Mouse (Mus musculus) monocyte, adult 5-6 weeks (primary cell): ENCODE results near the gene Mlh3. TPM values are rescaled to one million over a fixed set of nuclear protein-coding genes. Genes with fewer than 3 reads are reported as not detected.

Experiments
- ATAC-seq: fragments of 153-309, 156-312 bp; replicated peaks from 2 replicates; pipeline ENCODE4 v1.8.0; 2017; ENCODE audit warnings: mild to moderate bottlenecking; ENCODE audit not compliant: low TSS enrichment, insufficient number of reproducible peaks, severe bottlenecking, poor library complexity, low FRiP score
- total RNA-seq: library from RNA; stranded (forward); fragments of 200-1000, 200-491, 200-594 nt; gene quantifications from 3 replicates; pipeline ENCODE4 v1.2.3, GENCODE M21; 2017

Mlh3 gene
- total RNA-seq, 1 experiment from 2014 or later: 4.7 TPM

DNA sequence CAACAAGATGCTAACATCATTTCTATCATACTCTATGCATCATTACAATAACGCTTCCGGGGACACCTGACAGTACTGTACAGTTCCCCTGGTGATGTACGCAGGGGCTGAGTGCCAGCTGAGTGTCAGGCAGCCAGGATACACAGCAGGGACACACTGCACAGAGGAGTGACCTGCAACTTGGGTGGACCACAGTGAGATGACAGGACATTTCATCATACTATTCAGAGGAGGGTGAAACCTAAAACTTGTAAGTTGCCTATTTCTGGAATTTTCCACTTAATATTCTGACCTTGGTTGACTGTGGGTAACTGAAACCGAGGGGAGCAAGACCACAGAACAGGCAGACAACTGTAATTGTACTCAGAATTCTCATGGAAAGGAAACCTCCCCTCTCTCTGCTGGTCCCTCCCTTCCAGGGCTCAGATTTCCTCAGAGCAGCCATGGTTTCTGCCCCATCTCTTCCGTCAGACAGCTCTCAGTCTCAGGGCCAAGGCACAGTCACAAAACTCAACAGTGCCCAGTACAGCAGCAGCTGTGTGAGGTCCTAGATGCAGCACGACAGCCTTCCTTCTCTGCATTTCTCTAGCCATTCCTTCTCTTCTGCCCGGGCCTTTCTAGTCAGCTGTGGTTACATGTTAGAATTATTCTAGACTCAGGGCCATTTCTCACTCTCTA is 14.2 kb downstream of the Mlh3 start:
- ATAC-seq: no peak

GRCm38 (mm10) chr12:85252083-85252482 is 18.3 kb downstream of the Mlh3 start:
- ATAC-seq: no peak

- ATAC-seq: no peak
These were observed 32.8 kb downstream of the Mlh3 start for GRCm38 (mm10) chr12:85237553-85237952.

DNA sequence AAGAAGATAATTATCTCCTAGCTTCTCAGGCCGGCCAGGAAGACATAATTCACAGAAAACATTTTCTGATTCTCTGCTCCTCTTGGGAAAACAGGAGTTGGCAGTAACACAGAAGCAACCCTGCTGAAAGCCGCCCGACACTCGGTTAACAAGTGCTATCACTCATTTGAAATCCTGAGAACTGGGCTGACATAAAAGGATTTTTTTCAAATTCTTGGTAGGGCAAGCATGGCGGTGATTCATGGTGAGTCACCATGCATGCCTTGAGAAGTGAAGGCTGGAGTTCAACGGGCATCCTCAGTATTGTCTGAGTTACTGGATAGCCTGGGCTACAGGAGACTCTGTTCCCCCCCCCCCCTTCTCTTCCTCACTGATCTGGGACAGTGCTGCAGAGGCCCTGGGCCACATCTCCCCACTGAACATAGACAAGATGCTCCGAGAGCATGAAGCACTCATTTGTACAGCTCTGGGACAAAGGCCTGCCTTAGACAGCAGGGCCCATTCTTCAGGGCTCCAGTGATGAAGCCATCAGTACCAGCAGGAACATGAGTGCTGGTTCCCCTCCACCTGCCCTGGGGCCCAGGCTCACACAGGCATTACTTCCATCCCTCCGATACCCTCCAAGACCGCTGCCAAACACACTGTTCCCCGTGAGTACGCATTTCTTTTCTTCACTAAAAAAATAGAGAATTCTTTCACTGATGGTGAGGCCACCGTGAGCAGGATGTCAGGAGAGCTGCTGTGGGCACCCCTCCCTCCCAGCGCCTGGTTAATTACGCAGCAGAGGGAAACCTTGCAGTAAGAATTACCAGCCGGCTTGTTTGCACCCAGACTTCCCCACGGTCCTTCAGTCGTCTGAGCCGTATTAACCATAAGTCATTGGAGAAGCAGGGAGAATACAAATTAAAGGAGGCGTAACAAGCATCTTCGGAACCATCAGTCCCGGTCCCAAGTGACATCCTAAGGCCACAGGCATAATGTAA is 36.7 kb downstream of the Mlh3 start:
- ATAC-seq: no peak

DNA sequence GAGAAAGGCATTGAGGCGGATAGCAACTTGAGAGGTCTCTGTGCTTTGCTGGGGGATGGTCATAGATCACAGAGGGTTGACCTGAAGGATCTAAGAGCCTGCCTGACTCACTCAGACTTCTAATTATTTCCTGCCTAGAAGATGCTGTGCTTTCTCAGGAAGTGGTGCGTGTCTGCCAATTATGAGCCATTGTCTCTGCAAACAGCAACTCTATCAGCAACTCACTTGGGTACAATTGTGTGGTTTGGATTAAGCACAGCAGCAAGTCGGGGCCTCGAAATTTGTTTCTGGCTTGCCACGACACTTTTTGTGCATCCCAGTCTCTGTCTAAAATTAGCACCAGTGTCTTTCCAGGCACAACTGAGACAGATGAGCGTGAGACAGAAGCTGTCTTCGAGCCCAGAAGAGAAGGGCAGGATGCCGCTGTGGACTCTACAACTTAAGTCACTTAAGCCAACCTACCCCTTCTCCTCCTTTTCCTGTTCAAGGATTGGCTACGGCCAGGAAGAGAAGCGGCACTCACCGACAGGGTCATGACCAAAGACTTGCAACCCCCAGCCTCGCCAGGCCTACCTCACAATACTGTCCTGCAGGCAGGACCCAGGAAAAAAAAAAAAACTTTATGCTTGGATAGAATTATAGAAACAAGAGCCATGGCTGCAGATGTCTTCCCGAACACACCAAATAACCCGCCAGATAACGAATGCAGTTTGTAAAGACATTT is 42.4 kb downstream of the Mlh3 start:
- ATAC-seq: no peak

- no peak for ATAC-seq
These were observed 43.2 kb downstream of the Mlh3 start for GRCm38 (mm10) chr12:85227227-85227626.

- ATAC-seq: no peak
These were observed 50.5 kb downstream of the Mlh3 start for GRCm38 (mm10) chr12:85219905-85220290.

GRCm38 (mm10) chr12:85219236-85219904 is 51.0 kb downstream of the Mlh3 start, which contains the start of gene Eif2b2:
Gene Eif2b2, plus strand, starts transcription at chr12:85219481.
- peak; percentile 99 for ATAC-seq

DNA sequence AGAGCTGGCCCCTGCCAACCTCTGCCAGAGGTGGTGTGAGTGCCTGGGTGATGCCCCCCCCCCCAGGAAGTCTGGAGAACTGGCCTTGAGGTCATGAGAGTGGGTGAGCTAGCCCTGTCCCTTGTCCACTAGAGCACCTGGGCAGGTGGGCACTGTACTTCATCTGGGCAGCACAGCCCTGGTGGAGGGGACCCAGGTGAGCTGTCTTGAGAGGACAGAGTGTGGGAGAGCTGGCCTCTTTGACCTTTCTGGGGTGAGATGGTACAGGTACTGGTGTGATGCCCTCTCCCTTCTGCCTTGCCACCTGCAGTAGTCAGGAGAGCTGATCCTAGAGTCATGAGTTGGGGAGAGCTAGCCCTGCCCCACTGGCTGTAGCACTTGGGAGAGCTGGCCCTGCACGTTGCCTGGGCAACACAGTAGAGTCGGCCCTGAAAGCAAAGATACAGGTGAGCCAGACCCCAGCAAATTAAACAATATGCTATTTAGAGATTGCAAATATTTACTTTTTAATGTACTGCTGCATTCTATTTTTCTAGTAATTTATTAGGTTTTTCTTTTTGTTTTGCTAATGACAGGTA is 52.6 kb downstream of the Mlh3 start:
- ATAC-seq: no peak

- no peak for ATAC-seq
These were observed 55.4 kb downstream of the Mlh3 start for GRCm38 (mm10) chr12:85215031-85215430.

- no peak for ATAC-seq
These were observed 61.7 kb downstream of the Mlh3 start for GRCm38 (mm10) chr12:85208687-85209199.

DNA sequence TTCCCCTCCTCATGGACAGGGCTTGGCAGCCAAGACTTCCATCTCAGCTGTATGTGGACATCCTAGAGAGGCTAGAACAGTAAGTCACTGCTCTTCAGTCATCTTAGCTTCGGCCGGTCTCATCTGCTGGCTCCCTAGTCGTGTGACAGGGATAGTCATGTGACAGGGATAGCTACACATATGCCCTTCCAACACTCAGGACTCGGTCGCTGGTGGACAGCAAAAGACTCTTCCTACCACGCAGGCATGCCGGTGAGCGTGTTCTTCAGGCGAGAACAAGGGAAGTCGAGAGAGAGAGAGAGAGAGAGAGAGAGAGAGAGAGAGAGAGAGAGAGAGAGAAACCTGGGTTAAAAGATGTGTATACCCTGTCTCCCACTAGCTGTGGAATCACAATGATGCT is 65.0 kb downstream of the Mlh3 start:
- no peak for ATAC-seq

DNA sequence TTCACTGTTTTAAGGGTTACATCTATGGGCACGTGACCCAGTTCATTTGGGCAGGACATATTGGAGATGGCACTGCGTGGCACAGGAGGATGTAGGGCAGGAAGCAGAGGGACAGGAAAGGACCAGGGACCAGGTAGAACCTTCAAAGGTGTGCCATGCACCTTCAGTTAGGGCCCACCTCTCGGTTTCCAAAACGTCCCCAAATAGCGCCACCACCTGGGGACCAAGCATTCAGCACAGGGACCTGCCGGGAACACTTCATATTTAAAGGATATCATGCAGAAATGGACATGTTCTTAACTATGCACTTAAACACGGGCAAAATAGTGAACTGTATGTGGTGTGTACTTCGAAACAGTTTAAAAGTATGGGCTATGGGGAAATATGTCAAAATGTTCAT is 66.3 kb downstream of the Mlh3 start:
- ATAC-seq: no peak

GRCm38 (mm10) chr12:85203699-85204098 is 66.7 kb downstream of the Mlh3 start:
- no peak for ATAC-seq

- no peak for ATAC-seq
These were observed 68.2 kb downstream of the Mlh3 start for GRCm38 (mm10) chr12:85202191-85202590.

DNA sequence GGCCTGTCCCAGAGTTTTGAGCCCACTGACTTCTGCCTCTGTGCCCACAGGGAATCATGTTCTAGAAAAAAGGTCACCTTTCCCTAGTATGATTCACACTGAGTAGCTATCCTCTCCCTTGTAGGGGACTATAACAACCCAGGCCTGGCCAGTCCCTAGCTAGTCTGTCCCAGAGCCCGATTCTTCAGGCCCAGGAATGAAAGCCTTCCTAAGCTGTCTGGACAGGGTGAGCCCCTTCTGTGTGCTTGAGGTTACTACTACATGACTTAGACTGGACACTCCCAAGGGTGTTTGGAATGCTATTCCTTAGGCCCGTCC is 68.6 kb downstream of the Mlh3 start:
- ATAC-seq: no peak

DNA sequence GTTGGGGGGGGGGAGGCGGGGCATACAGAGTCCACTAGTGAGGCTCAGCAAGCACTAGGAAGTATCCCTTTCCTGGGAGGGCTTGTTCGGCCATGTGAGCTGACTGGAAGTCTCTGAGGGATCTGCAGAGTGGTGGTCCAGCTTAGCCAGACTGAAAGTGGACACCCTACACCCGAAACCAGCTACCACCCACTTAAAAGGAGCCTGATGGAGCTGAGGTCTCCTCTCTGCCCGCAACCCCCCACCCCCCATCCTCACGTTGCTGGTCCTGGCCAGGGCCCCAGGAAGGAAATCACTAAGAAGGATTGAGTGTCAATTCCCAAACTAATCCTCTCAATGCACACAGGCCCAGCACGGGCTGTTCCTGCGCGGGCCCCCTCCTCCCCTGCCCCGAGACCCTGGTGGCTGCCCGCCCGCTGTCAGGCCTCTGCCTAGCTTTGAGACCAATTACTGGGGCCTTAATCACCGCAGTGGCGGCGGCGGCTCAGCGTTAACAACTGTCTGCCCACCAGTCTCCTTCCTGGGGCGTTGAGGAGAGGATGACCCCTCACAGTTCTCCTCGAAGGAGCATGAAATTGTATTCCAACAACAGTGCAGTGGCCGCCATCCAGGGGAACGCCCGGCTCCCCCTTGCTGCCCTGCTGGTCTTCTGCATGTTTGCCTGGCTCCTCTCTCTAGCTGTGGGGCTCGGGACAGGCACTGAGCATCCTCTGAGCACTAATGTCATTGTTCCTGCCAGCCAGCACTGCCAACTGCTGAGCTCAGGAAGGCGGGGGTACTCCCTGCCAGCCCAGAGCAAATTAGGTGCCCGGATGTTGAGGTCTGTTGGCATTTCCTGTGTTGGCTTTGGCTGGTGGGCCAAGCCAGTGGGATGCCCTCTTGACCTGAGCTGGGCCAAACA is 69.2 kb downstream of the Mlh3 start:
- no peak for ATAC-seq
